Mouse (Mus musculus) spleen, postnatal 4 days (tissue): ENCODE data around the gene Pianp.

ENCODE experiments used
- DNase-seq, 2 experiments: peaks; one replicate each; pipeline ENCODE4 v3.0.0; 2022; ENCODE audit warnings: low spot score in 2 of 2

Pianp gene

DNA sequence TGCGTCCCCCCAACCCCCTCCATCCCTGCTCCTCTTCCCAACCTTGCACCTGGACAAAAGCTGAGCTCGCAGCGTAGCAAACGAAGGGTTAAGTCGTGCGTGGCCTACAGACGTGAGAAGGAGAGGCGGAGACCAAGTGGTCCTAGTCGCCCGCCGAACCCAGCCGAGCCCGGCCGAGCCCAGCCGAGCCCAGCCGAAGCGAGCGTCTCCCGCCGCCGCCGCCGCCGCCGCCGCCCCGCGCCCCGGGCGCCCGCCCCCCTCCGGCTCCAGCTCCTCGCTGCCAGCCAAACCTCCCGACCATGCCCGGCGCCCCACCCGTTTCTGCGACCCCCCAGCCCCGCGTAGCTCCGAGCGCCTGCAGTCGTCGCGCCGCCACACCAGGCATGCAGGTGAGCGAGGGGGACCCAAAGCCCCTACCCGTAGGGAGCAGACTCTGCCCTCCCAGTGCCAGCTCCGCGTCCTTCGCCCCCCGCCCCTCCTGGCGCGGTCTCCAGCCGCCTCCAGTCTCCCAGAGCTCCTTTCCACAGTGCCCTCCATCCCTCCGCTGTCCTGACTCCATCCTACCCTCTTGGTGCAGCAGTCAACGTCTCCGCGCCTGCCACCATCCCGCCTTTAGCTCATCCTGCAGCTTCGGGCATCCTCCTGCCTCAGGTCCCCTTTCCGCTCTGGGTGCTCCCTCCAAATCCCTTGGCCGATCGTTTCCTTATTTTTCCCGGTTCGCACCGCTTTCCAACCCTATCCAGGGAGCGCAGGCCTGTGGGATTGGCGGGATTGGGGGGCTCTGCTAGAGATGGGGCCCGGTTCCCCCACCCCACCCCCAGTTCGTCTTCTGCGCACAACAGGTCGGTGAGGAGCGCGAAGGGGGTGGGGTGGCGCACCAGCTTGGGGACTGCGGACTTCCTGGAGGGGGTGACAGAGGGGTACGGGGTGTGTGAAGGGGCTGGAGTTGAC, at the start of gene Pianp:
Gene Pianp, plus strand, starts transcription at position 144 of the 951 bp plus-strand sequence.
- peak; percentile 72 to 91 for DNase-seq

DNA sequence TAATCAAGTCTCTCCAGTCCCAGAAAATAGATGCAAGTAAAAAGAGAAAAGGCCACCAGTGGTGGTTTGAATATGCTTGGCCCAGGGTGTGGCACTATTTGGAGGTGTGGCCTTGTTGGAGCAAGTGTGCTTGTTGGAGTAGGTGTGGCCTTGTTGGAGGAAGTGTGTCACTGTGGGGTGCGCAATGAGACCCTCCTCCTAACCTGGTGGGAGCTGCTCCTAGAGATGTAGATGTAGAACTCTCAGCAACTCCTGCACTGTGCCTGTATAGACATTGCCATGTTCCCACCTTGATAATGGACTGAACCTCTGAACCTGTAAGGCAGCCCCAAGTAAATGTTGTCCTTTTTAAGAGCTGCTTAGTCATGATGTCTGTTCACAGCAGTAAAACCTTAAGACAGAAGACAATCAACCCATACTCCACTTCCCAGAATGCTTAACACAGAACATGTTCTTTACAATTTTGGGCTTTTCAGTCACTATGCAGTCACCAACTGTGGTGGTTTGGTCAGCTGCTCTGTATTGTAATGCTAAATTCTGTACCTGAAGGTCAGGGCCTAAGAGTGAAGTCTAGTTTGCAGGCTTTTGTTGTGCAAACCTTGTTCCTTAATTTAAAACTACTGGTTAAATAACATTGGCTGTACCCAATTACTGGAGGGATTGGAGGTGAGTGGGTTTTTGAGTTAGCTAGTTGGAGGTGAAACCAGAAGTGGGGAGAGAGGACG, 42.3 kb upstream of the Pianp start:
- DNase-seq: no peak

- DNase-seq: no peak
These were observed 41.3 kb upstream of the Pianp start for GRCm38 (mm10) chr6:124955212-124955611.

DNA sequence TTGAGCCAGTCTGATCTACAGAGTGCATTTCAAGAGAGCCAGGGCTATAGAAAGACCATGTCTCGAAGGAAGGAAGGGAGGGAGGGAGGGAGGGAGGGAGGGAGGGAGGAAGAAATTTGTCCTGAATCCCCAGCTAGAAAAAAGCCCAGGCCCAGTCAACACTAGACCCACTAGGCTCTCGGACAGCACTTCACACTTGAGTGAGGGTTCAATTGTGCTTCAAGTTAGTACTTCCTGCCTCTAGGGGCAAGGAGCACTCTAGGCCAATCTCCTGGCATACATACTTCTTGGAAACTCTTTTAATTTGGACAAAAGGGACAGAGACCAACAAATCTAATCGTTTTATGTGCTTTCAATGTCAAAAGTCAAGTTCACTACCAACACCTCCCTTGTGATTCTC, 38.4 kb upstream of the Pianp start:
- DNase-seq: no peak

DNA sequence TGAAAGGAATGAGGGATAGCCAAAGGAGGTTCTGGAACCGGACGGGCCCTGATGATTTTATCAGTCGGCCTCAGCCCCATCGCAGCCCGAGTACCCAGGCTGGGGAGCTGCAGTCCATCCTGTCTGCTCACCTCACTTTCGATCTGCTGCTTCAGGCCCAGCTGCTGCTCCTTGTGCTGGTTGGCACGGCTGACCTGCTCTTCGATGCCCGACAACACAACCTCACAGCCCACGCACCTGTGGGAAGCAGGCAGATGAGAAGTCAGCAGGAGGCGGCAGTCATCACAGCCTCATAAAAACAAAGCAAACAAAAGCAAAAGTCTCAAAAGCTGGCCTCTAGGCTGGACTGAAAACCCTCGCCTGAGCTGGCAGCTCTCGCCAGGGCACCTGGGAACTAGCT, 36.5 kb upstream of the Pianp start:
- DNase-seq: no peak

DNA sequence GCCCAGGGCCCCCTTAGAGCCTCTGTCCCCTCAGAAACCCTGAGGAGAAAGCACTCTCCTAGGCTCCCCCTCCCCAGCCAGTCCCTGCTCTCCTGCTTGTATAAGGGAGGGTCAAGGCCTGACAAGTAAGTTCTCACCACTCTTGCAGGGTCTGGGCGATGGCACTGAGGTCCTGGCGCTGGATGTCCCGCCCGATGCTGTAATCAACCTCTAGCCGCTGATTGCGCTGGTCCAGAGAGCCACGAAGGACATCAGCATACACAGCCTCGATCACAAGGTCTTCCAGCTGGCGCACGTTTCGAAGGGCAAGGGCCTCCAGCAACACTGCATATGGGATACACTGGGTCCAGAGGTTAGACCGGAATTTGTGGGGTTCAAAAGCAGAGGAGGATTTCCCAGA, 35.5 kb upstream of the Pianp start:
- DNase-seq: no peak

DNA sequence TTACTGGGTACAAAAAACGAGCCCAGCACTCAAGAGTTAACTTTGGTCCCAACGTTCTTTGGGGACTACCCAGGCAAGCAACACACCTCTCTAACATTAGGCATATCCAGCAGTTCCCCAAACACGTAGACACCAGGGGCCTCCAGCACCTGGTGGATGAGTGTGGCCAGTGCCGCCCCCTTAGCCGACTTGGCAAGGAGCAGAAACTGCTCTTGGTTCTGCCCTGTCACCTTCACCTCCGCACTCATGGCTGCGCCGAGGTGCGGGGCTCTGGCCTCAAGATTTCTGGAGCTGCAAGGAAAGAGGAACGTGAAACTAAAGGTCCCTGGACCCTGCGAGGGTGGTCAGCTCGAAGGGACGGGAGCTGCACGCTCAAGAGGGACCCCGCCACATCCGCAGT, 31.9 kb upstream of the Pianp start:
- DNase-seq: no peak

DNA sequence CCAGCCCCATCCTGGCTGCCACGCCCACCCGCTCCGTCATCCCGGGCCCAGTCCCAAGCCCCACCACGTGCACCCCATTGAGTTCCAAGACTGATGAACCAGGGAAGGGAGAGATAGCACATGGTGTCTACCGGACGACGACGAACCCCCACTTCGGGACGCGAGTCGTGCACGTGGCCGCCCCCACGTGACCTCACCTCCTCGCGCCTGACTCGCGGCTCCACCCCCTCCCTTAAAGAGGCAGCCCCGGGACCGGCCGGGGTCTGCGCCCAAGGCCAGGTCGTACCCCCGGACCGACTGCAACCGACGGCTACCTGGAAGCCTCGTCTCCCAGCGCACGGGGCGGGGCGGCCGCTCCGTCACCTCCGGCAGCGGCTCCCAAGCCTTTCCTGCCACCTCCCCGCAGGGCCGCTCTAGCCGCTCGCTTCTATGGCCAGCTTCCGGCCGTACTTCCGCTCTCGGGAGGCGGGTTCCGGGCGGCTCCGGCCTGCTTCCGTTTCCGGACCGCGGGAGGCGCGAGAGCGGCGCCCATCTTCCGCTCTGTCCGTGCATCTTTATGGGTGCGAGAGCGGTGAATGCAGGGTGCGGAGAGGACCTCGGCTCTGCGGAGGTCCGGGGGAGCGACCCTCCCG, 31.3 kb upstream of the Pianp start, which contains the start of gene Cops7a:
Gene Cops7a, minus strand, starts transcription at position 451 of the 632 bp plus-strand sequence.
- peak; percentile 96 to 98 for DNase-seq

GRCm38 (mm10) chr6:124965747-124966146, 30.7 kb upstream of the Pianp start:
- no peak for DNase-seq

- peak in 1 of 2 experiments; percentile 18 for DNase-seq
These were observed 29.9 kb upstream of the Pianp start for GRCm38 (mm10) chr6:124966466-124967118.

DNA sequence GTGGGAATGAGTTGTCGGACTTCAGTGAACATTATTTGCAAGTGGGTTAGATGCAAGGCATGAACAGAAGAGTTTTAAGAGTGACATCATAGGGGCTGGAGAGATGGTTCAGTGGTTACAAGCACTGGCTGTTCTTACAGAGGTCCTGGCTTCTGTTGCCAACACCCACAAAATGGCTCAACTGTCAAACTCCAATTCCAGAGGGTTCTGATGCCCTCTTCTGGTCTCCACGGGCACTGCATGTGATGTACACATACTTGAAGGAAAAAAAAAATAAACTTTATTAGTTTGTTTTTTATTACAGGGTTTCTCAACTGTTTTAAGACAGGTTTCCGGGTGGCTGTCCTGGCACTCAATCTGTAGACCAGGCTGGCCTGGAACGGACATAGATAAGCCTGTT, 28.7 kb upstream of the Pianp start:
- peak; percentile 43 to 75 for DNase-seq

GRCm38 (mm10) chr6:124992241-124992640, 4.3 kb upstream of the Pianp start:
- DNase-seq: no peak

GRCm38 (mm10) chr6:124993365-124993764, 3.1 kb upstream of the Pianp start:
- no peak for DNase-seq

GRCm38 (mm10) chr6:124993876-124994275, 2.6 kb upstream of the Pianp start:
- DNase-seq: no peak

DNA sequence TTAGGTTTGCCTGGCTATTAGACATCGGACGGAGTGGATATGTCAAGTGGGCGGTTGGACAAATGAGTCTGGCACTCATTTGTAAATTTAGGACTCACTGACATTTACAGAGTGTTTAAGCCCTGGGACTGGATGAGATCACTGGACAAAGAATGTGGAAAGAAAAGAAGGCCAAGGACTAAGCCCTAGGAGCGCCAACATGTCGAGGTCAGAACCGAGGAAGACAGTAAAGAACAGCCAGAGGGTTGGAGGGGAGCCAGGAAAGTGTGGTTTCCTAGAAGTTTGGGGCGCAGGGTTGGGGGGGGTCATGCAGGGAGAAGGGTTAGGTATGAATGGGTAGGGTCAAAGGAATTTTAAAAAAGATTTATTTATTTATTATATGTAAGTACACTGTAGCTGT, 1.2 kb upstream of the Pianp start:
- no peak for DNase-seq

GRCm38 (mm10) chr6:124995831-124996403, 577 bp upstream of the Pianp start:
- no peak for DNase-seq

DNA sequence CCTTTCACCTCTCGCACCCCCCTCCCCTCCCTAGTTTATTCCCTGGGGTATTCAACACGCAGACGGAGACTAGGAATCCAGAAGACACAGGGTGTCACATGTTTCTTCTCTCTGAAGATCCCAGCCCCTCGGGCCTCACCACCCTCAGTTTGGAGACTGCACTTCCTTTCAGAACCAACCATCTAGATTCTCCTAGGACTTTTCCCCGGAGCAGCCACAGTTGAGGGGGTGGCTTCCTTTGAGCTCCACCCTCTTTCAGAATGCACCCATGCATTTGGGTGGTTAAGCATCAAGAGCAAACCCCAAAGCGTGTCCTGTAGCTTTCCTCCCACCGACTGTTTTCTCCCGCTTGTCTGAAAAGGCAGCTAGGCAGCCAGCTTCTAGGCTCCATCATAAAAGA, 1.6 kb downstream of the Pianp start:
- no peak for DNase-seq

- DNase-seq: no peak
These were observed 2.6 kb downstream of the Pianp start for GRCm38 (mm10) chr6:124999091-124999490.

DNA sequence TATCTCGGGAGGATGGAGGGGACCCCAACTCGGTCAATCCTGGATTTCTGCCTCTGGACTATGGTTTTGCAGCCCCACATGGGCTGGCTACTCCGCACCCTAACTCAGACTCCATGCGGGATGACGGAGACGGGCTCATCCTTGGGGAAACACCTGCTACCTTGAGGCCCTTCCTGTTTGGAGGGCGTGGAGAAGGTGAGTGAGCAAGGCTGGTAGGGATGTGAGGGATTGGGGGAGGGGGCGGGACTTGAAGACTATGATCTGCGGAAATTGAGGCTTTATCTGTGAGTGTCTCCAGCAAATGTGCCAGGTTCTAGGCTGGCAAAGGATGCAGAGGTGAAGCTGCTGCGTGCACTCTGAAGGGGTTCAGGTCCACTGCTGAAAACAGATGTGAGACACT, 3.1 kb downstream of the Pianp start:
- DNase-seq: no peak

GRCm38 (mm10) chr6:125003706-125004105, 7.2 kb downstream of the Pianp start:
- no peak for DNase-seq

- DNase-seq: no peak
These were observed 8.6 kb downstream of the Pianp start for GRCm38 (mm10) chr6:125005086-125005485.
